In genomic region chr5:138155443-138155976, GRCm38 (mm10) we compare ENCODE assay signal across 8 mouse cellular contexts. TPM values are rescaled to one million over a fixed set of nuclear protein-coding genes. Genes with fewer than 3 reads are reported as not detected.
DNase-seq lines count a peak whose midpoint lies in the region; ATAC-seq and TF ChIP-seq lines count a peak whose summit lies in the region.

TSS of gene Zfp113 (minus strand) at chr5:138155744.

- under 1% methylated on average over 31 of the region's 31 CpGs for WGBS in hindbrain, embryonic 10.5 days
- WGBS in lung, postnatal 0 days: 0% methylated on average over 31 of the region's 31 CpGs

- TF ChIP-seq EP300 in lung, postnatal 0 days (IDR thresholded peaks at IDR 0.05): peak; percentile 80

- peak; percentile 99 for ATAC-seq in frontal cortex, adult (ENCODE audit: low TSS enrichment)
- ATAC-seq in lung, postnatal 0 days: peak; percentile 99

- no peaks in the 10 kb centered on the region for H3K9me3 ChIP-seq in hindbrain, embryonic 10.5 days
- no peaks in the 10 kb centered on the region for H3K9me3 ChIP-seq in lung, postnatal 0 days (ENCODE audit: low read length)

- H3K9ac ChIP-seq in lung, postnatal 0 days (replicated peaks; ENCODE audit: low read depth): peak within 1 kb of the TSS; percentile 85

- no peaks in the 10 kb centered on the region for H3K27me3 ChIP-seq in hindbrain, embryonic 10.5 days (ENCODE audit: insufficient read depth, poor library complexity, severe bottlenecking)
- H3K27me3 ChIP-seq in lung, postnatal 0 days (replicated peaks; ENCODE audit: insufficient read depth, low read length): no peaks in the 10 kb centered on the region

- peak; percentile 95 for DNase-seq in Muller cell, postnatal 12 days (ENCODE audit: inconsistent ontology term)
- peak; percentile 96 for DNase-seq in cerebellum, adult 9-10 months
- DNase-seq in hindbrain, embryonic 10.5 days (ENCODE audit: low spot score): peak; percentile 91
- DNase-seq in layer of hippocampus, adult 9-11 months: peak; percentile 96
- peak; percentile 98 for DNase-seq in lung, postnatal 0 days (ENCODE audit: low spot score)
- peak; percentile 80 for DNase-seq in ovary, postnatal 14 days (ENCODE audit: low spot score)
- peak; percentile 90 for DNase-seq in thymus, postnatal 14 days

- H3K4me2 ChIP-seq in lung, postnatal 0 days (replicated peaks; ENCODE audit: low read depth, low read length): peak within 1 kb of the TSS; percentile 63

- peaks cover 29% of the 10 kb centered on the region for H3K36me3 ChIP-seq in hindbrain, embryonic 10.5 days
- peaks cover 15% of the 10 kb centered on the region for H3K36me3 ChIP-seq in lung, postnatal 0 days (ENCODE audit: insufficient read depth, low read length)

- H3K4me3 ChIP-seq in hindbrain, embryonic 10.5 days: peak within 1 kb of the TSS; percentile 89
- peak within 1 kb of the TSS; percentile 71 for H3K4me3 ChIP-seq in lung, postnatal 0 days (ENCODE audit: low read depth, low read length)

- peaks cover 14% of the 10 kb centered on the region for H3K4me1 ChIP-seq in hindbrain, embryonic 10.5 days (replicated peaks)
- no peaks in the 10 kb centered on the region; the same call in 1 of the 2 replicates for H3K4me1 ChIP-seq in lung, postnatal 0 days (ENCODE audit: insufficient read depth, low read depth, low read length)

- H3K27ac ChIP-seq in hindbrain, embryonic 10.5 days: peak within 1 kb of the TSS; percentile 99
- H3K27ac ChIP-seq in lung, postnatal 0 days (ENCODE audit: low read length): peak within 1 kb of the TSS; percentile 94

- TF ChIP-seq CTCF in lung, postnatal 0 days (IDR thresholded peaks at IDR 0.05): peak; percentile 95

RNA-seq across cellular contexts. Expression of gene Zfp113, which starts in this region (rescaled TPM):
- polyA plus RNA-seq in hindbrain, embryonic 10.5 days (2016; fragmentation: Nextera tagmentation; extraction: Ambion mirVana): 38.9 and 42.4 TPM in 2 replicates
- polyA plus RNA-seq in lung, postnatal 0 days (2015; fragmentation: Nextera tagmentation; extraction: Ambion mirVana): 11.4 and 12.3 TPM in 2 replicates

Comparison
In these comparisons a context has a peak if more than half of its experiments do, and no peak if none do; other contexts are left out.
1. Peak in every context shown above with its lines: DNase-seq, ATAC-seq, H3K4me3 ChIP-seq and H3K27ac ChIP-seq.